Mouse (Mus musculus) ES-Bruce4 (cell line): ENCODE data around the gene Xylt1. TPM values are rescaled to one million over a fixed set of nuclear protein-coding genes. Genes with fewer than 3 reads are reported as not detected.

Source experiments
- H3K27ac ChIP-seq: 2 replicates; pipeline ENCODE4 v1.5.1; 2012; ENCODE audit warnings: low read length, inconsistent platforms; ENCODE audit not compliant: insufficient read depth
- H3K27me3 ChIP-seq: 2 replicates; pipeline ENCODE4 v1.6.1; 2012; ENCODE audit warnings: mild to moderate bottlenecking, low read length, inconsistent platforms; ENCODE audit not compliant: control insufficient read depth, poor library complexity, insufficient read depth, severe bottlenecking
- H3K36me3 ChIP-seq: 2 replicates; pipeline ENCODE4 v1.6.1; 2012; ENCODE audit warnings: inconsistent platforms, mild to moderate bottlenecking, low read length, moderate library complexity; ENCODE audit not compliant: control insufficient read depth, poor library complexity, insufficient read depth, severe bottlenecking
- H3K4me1 ChIP-seq: one replicate; pipeline ENCODE4 v1.8.1; 2011; ENCODE audit warnings: low read length; ENCODE audit not compliant: control insufficient read depth, insufficient read depth
- H3K4me3 ChIP-seq: 2 replicates; pipeline ENCODE4 v1.5.1; 2011; ENCODE audit warnings: low read depth, mild to moderate bottlenecking, low read length
- H3K9ac ChIP-seq: 2 replicates; pipeline ENCODE4 v1.6.1; 2012; ENCODE audit warnings: low read depth, mild to moderate bottlenecking, inconsistent platforms; ENCODE audit not compliant: poor library complexity, severe bottlenecking
- H3K9me3 ChIP-seq: replicated peaks from 2 replicates; pipeline ENCODE4 v1.6.1; 2012; ENCODE audit warnings: mild to moderate bottlenecking, low read length, inconsistent platforms; ENCODE audit not compliant: control insufficient read depth, poor library complexity, insufficient read depth, severe bottlenecking
- CTCF ChIP-seq: IDR thresholded peaks from one replicate; pipeline ENCODE4 v1.8.1; 2011; ENCODE audit warnings: low read depth, low read length
- EP300 ChIP-seq: IDR thresholded peaks from 2 replicates; pipeline ENCODE4 v1.6.1; 2011; ENCODE audit warnings: low read depth, low read length; ENCODE audit not compliant: insufficient read depth
- POLR2A ChIP-seq: IDR thresholded peaks from one replicate; pipeline ENCODE4 v1.8.1; 2011; ENCODE audit warnings: low read length; ENCODE audit not compliant: insufficient read depth
- polyA plus RNA-seq: library from polyadenylated mRNA; stranded (reverse); fragments of >200 nt; gene quantifications from 2 replicates; pipeline ENCODE4 v1.2.4, GENCODE M21; 2011; ENCODE audit warnings: low read depth; ENCODE audit not compliant: missing spikeins, insufficient read depth, insufficient read length

Xylt1 gene
- 1.0 and 1.2 TPM in 2 replicates for polyA plus RNA-seq

DNA sequence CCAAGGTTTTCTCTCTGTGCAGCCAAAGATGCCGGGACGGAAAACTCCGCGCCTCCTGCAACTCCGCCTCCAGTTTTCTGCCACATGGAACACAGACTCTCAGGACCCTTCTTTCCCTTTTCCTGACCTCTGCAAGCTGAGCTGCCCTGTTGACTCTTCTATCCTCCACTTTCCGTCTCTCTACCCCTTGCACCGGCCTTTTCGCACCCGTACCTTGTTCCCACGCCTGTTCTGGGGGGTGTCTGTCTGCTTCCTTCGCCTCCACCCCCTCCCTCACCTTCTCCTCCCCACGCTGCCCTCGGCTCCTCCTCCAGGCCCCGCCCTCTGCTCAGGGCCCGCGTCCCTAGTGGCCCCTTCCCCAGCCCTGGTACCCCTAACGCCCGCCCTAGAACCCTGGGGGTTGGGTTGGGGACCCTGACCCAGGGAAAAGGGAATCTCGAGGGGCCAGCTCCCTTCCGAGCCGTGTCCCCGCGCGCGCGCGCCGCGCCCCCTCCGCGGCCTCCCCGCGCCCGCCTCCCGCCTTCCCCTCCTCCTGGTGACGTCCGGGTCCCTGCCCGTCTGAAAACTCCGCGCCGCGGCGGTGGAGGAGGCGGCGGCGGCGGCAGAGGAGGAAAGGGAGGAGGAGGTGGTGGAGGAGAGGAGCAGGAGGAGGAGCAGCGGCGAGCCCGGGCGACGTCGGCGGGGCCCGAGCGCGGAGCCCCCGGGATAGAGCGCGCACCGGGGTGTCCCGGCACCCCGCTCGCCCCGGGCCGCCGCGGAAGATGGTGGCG lies at the start of gene Xylt1:
TSS of gene Xylt1 (plus strand) at position 562 of the 770 bp plus-strand sequence.
- H3K27ac ChIP-seq = no peak within 1 kb of the TSS
- no peaks in the 10 kb centered on the region for H3K4me1 ChIP-seq
- TF ChIP-seq EP300 (no peak), POLR2A (no peak), CTCF (no peak)
- H3K36me3 ChIP-seq = no peaks in the 10 kb centered on the region
- H3K4me3 ChIP-seq = peak within 1 kb of the TSS; percentile 66
- peak within 1 kb of the TSS; percentile 86 for H3K9ac ChIP-seq
- no peaks in the 10 kb centered on the region for H3K9me3 ChIP-seq
- no peaks in the 10 kb centered on the region for H3K27me3 ChIP-seq

- H3K36me3 ChIP-seq = no peaks in the 10 kb centered on the region
- TF ChIP-seq POLR2A (no peak), EP300 (no peak), CTCF (no peak)
- no peaks in the 10 kb centered on the region; the same call in 1 of the 2 replicates for H3K27me3 ChIP-seq
- H3K9me3 ChIP-seq = peaks cover 5% of the 10 kb centered on the region; the same call in 1 of the 2 replicates
- no peaks in the 10 kb centered on the region for H3K4me1 ChIP-seq
- no peak overlapping the region for H3K9ac ChIP-seq
- H3K4me3 ChIP-seq = no peak overlapping the region
- H3K27ac ChIP-seq = no peak overlapping the region
These were observed 46.8 kb upstream of the Xylt1 start for GRCm38 (mm10) chr7:117333936-117334335.

- Histone ChIP-seq H3K27ac (no peak overlapping the region), H3K4me3 (no peak overlapping the region), H3K4me1 (no peaks in the 10 kb centered on the region), H3K36me3 (no peaks in the 10 kb centered on the region), H3K27me3 (no peaks in the 10 kb centered on the region), H3K9me3 (no peaks in the 10 kb centered on the region; the same call in 1 of the 2 replicates), H3K9ac (no peak overlapping the region)
- TF ChIP-seq EP300 (no peak), POLR2A (no peak), CTCF (no peak)
These were observed 24.5 kb upstream of the Xylt1 start for GRCm38 (mm10) chr7:117356316-117356715.

- Histone ChIP-seq H3K9ac (no peak overlapping the region), H3K36me3 (no peaks in the 10 kb centered on the region), H3K27ac (no peak overlapping the region), H3K27me3 (no peaks in the 10 kb centered on the region), H3K4me3 (no peak overlapping the region), H3K9me3 (no peaks in the 10 kb centered on the region; the same call in 1 of the 2 replicates), H3K4me1 (no peaks in the 10 kb centered on the region)
- TF ChIP-seq POLR2A (no peak), EP300 (no peak), CTCF (no peak)
These were observed 23.2 kb upstream of the Xylt1 start for GRCm38 (mm10) chr7:117357425-117358194.

DNA sequence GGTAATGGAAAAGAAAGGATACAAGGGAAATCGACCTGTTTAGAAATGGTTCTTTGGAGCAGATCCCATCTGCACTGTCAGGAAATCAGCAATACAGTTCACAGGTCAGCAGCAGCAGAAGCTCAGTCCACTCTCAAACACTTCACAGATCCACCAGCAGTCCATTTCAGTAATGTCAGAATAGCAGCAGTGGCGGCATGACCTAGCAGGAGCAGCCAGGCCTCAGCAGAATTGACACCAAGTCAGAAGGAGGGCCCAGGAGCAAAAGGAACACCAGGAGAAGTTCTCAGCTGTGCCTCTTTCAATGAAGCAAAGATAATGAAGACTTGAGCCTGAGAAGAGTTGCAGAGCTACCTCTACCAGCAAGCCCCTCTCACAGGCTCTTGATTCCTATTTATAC lies 19.5 kb upstream of the Xylt1 start:
- no peak overlapping the region for H3K4me3 ChIP-seq
- H3K9me3 ChIP-seq = no peaks in the 10 kb centered on the region; the same call in 1 of the 2 replicates
- no peak overlapping the region for H3K9ac ChIP-seq
- TF ChIP-seq EP300 = no peak
- TF ChIP-seq CTCF = no peak
- no peak for TF ChIP-seq POLR2A
- H3K27me3 ChIP-seq = no peaks in the 10 kb centered on the region
- H3K36me3 ChIP-seq = no peaks in the 10 kb centered on the region
- H3K27ac ChIP-seq = no peak overlapping the region
- no peaks in the 10 kb centered on the region for H3K4me1 ChIP-seq
